Mouse (Mus musculus): Measurements from ENCODE around the gene Slc1a1. TPM values are rescaled to one million over a fixed set of nuclear protein-coding genes. Genes with fewer than 3 reads are reported as not detected.

Slc1a1 gene
- polyA plus RNA-seq, 1 experiment from 2014 or later, result 0.27 TPM

DNA sequence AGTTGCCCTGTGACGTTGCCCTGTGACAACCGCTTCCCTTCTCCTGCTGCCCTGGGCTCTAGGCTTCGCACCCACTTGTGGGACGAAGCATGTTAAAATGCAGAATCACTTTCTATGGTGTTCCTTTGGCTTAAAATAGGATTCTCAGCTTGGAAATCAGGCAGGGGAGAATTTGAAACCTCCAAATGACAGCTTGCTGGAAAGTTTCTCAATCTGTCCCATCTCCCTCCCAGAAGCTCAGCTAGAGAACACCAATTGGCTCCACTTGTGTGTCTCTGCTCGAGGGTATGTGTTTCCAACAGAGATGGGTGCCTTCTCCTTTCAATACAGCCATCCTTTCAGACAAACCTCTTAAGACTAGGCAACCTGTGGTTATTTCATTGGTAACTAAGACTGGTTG, 56.4 kb downstream of the Slc1a1 start:
- ATAC-seq (ENCODE audit: insufficient number of reproducible peaks, insufficient read depth, low FRiP score, low read depth), result no peak
- WGBS, result 74% methylated on average over 5 of the region's 5 CpGs
- H3K4me2 ChIP-seq (replicated peaks; ENCODE audit: low read depth, low read length), result no peak overlapping the region

DNA sequence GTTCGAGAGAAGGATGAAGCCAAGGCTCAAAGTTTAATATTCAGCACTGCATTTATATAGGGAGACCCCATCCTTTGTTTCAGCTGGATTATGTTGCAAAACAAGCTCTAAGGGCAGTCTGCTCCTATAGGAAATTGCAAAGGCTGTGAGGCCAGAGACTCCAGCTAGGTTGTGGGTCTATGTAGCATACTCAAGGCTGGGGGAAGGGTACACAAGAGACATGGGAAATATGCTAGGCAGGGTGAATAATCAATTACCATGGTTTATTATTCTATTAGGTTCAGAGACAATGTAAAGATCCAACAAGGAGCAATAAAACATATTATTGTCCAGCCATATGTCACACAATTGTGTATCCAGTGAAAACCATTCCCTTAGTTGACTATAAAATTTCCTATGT, 57.0 kb downstream of the Slc1a1 start:
- Histone ChIP-seq H3K27me3 (ENCODE audit: control insufficient read depth, insufficient read depth, low read length) (no peaks in the 10 kb centered on the region), H3K9ac (replicated peaks; ENCODE audit: low read depth, low read length) (no peak overlapping the region), H3K27ac (ENCODE audit: low read length) (no peak overlapping the region), H3K4me2 (replicated peaks; ENCODE audit: low read depth, low read length) (no peak overlapping the region), H3K36me3 (ENCODE audit: control insufficient read depth, insufficient read depth, low read length) (no peaks in the 10 kb centered on the region), H3K9me3 (ENCODE audit: control insufficient read depth, low read depth, low read length) (no peaks in the 10 kb centered on the region), H3K4me1 (ENCODE audit: control insufficient read depth, insufficient read depth, low read length) (no peaks in the 10 kb centered on the region), H3K4me3 (ENCODE audit: low read depth, low read length) (no peak overlapping the region)
- WGBS, result 92% methylated on average over 1 of the region's 1 CpGs
- no peak for ATAC-seq (ENCODE audit: insufficient number of reproducible peaks, insufficient read depth, low FRiP score, low read depth)

More for the DNA sequence above, 56.4 kb downstream of the Slc1a1 start:
- H3K27me3 ChIP-seq (ENCODE audit: control insufficient read depth, insufficient read depth, low read length), result no peaks in the 10 kb centered on the region
- H3K4me3 ChIP-seq (ENCODE audit: low read depth, low read length), result no peak overlapping the region
- H3K36me3 ChIP-seq (ENCODE audit: control insufficient read depth, insufficient read depth, low read length), result no peaks in the 10 kb centered on the region
- H3K4me1 ChIP-seq (ENCODE audit: control insufficient read depth, insufficient read depth, low read length), result no peaks in the 10 kb centered on the region
- no peak overlapping the region for H3K9ac ChIP-seq (replicated peaks; ENCODE audit: low read depth, low read length)
- H3K27ac ChIP-seq (ENCODE audit: low read length), result no peak overlapping the region
- no peaks in the 10 kb centered on the region for H3K9me3 ChIP-seq (ENCODE audit: control insufficient read depth, low read depth, low read length)

DNA sequence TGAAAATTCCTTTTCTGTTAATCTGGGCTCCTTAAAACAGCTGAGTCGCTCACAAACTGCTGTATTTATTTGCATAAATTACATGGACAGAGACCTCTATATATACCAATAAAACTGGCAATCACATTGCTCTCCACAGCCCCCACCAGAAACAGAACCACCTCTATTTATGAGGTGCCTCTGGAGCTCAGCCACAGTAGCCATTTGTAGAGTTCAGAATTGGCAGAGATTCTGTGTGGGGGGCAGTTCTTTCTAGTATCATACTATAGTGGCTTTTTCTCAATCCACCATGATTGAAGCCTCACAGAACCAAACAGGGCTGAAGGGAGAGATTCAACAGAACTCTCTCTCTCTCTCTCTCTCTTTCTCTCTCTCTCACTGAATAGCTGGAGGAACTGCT, 61.8 kb downstream of the Slc1a1 start:
- H3K9ac ChIP-seq (replicated peaks; ENCODE audit: low read depth, low read length), result no peak overlapping the region
- no peaks in the 10 kb centered on the region for H3K27me3 ChIP-seq (ENCODE audit: control insufficient read depth, insufficient read depth, low read length)
- H3K27ac ChIP-seq (ENCODE audit: low read length), result no peak overlapping the region
- no peak overlapping the region for H3K4me2 ChIP-seq (replicated peaks; ENCODE audit: low read depth, low read length)
- no peaks in the 10 kb centered on the region for H3K36me3 ChIP-seq (ENCODE audit: control insufficient read depth, insufficient read depth, low read length)
- H3K4me1 ChIP-seq (ENCODE audit: control insufficient read depth, insufficient read depth, low read length), result no peaks in the 10 kb centered on the region
- H3K4me3 ChIP-seq (ENCODE audit: low read depth, low read length), result no peak overlapping the region
- no peaks in the 10 kb centered on the region for H3K9me3 ChIP-seq (ENCODE audit: control insufficient read depth, low read depth, low read length)
- 89% methylated on average over 1 of the region's 1 CpGs for WGBS
- no peak for ATAC-seq (ENCODE audit: insufficient number of reproducible peaks, insufficient read depth, low FRiP score, low read depth)

DNA sequence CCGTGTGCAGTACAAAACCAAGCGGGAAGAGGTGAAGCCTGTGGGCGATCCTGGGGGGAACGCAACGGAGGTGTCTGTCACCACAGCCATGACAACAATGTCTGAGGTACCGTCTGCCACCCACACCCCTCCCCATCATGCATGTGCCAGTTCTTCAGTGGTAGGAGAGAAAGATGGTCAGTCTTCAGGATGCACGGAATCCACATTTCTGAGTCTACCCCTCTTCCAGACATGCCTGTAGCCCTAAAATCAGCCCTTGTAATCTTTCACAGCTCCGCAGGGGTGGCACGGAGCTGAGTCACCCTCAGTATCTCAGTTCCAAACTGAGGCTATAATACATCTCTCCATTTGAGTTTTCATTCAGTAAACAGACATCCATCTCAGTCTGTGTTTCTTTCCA, 62.6 kb downstream of the Slc1a1 start:
- H3K4me1 ChIP-seq (ENCODE audit: control insufficient read depth, insufficient read depth, low read length), result no peaks in the 10 kb centered on the region
- H3K9ac ChIP-seq (replicated peaks; ENCODE audit: low read depth, low read length), result no peak overlapping the region
- H3K9me3 ChIP-seq (ENCODE audit: control insufficient read depth, low read depth, low read length), result no peaks in the 10 kb centered on the region
- no peaks in the 10 kb centered on the region for H3K36me3 ChIP-seq (ENCODE audit: control insufficient read depth, insufficient read depth, low read length)
- no peak for ATAC-seq (ENCODE audit: insufficient number of reproducible peaks, insufficient read depth, low FRiP score, low read depth)
- H3K27me3 ChIP-seq (ENCODE audit: control insufficient read depth, insufficient read depth, low read length), result no peaks in the 10 kb centered on the region
- WGBS, result 78% methylated on average over 9 of the region's 9 CpGs
- no peak overlapping the region for H3K4me3 ChIP-seq (ENCODE audit: low read depth, low read length)
- no peak overlapping the region for H3K4me2 ChIP-seq (replicated peaks; ENCODE audit: low read depth, low read length)
- H3K27ac ChIP-seq (ENCODE audit: low read length), result no peak overlapping the region

DNA sequence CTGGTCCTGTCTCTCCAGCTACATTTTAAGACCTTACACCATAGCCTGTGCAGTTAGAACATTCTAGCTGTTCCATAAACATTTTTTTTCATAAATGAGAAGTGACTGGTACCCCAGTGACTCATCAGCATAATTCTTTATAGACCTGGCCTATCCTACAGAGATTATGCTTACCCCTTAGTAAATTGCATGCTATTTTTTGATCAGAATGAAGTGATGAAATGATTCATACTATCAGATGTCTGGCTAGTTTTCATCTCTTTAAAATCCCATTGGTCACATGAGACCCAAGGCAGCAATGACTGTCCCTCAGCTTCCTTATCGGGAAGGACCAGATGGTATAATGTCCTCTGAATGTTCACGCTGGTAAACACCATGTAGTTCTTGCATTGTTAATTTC, 65.9 kb downstream of the Slc1a1 start:
- H3K27me3 ChIP-seq (ENCODE audit: control insufficient read depth, insufficient read depth, low read length), result no peaks in the 10 kb centered on the region
- H3K9me3 ChIP-seq (ENCODE audit: control insufficient read depth, low read depth, low read length), result no peaks in the 10 kb centered on the region
- H3K9ac ChIP-seq (replicated peaks; ENCODE audit: low read depth, low read length), result no peak overlapping the region
- WGBS, result 90% methylated on average over 2 of the region's 2 CpGs
- no peaks in the 10 kb centered on the region for H3K4me1 ChIP-seq (ENCODE audit: control insufficient read depth, insufficient read depth, low read length)
- no peak overlapping the region for H3K27ac ChIP-seq (ENCODE audit: low read length)
- no peak for ATAC-seq (ENCODE audit: insufficient number of reproducible peaks, insufficient read depth, low FRiP score, low read depth)
- H3K4me2 ChIP-seq (replicated peaks; ENCODE audit: low read depth, low read length), result no peak overlapping the region
- no peak overlapping the region for H3K4me3 ChIP-seq (ENCODE audit: low read depth, low read length)
- H3K36me3 ChIP-seq (ENCODE audit: control insufficient read depth, insufficient read depth, low read length), result no peaks in the 10 kb centered on the region

DNA sequence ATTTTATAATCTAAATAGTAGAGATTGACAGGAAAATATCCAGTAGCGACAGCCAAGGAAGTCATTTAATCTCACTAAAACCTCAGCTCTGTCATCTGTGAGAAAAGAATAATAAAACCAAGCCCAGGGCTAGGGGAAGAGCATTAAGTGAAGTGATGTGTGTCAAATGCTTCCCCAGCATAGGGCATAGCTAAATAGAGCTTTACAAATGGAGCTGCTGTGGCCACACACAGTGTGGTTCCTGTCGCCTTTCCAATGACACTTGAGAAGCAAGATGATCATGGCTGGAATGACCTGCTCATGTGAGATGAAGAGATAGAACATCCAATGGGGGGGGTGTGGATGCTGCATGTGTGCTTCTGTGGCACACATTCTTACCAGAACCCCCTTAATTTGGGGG, 67.3 kb downstream of the Slc1a1 start:
- Histone ChIP-seq H3K9ac (replicated peaks; ENCODE audit: low read depth, low read length) (no peak overlapping the region), H3K4me2 (replicated peaks; ENCODE audit: low read depth, low read length) (no peak overlapping the region), H3K4me3 (ENCODE audit: low read depth, low read length) (no peak overlapping the region), H3K36me3 (ENCODE audit: control insufficient read depth, insufficient read depth, low read length) (no peaks in the 10 kb centered on the region), H3K27me3 (ENCODE audit: control insufficient read depth, insufficient read depth, low read length) (no peaks in the 10 kb centered on the region), H3K9me3 (ENCODE audit: control insufficient read depth, low read depth, low read length) (no peaks in the 10 kb centered on the region), H3K27ac (ENCODE audit: low read length) (no peak overlapping the region), H3K4me1 (ENCODE audit: control insufficient read depth, insufficient read depth, low read length) (no peaks in the 10 kb centered on the region)
- ATAC-seq (ENCODE audit: insufficient number of reproducible peaks, insufficient read depth, low FRiP score, low read depth), result no peak
- WGBS, result 59% methylated on average over 2 of the region's 2 CpGs

DNA sequence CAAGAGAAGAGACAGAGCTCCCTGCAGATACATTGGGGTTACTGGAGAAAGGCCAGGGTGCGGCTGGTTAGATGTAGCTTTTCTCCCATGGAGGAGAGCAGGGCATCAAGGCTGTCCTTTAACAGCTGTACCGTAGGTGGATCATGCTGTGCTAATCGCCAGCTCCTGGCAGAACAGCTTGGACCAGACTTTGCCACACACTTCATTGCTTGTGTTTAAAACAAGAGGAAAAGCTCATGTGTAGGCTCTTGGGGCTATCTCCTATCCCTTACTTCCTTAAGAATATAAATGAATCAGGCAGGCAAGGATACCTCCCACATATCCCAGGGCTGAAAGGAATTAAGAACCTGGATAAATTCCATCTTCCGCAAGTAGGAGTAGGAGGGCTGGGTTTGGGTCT, 68.0 kb downstream of the Slc1a1 start:
- Histone ChIP-seq H3K4me3 (ENCODE audit: low read depth, low read length) (no peak overlapping the region), H3K27me3 (ENCODE audit: control insufficient read depth, insufficient read depth, low read length) (no peaks in the 10 kb centered on the region), H3K9ac (replicated peaks; ENCODE audit: low read depth, low read length) (no peak overlapping the region), H3K36me3 (ENCODE audit: control insufficient read depth, insufficient read depth, low read length) (no peaks in the 10 kb centered on the region), H3K27ac (ENCODE audit: low read length) (no peak overlapping the region), H3K9me3 (ENCODE audit: control insufficient read depth, low read depth, low read length) (no peaks in the 10 kb centered on the region), H3K4me2 (replicated peaks; ENCODE audit: low read depth, low read length) (no peak overlapping the region), H3K4me1 (ENCODE audit: control insufficient read depth, insufficient read depth, low read length) (no peaks in the 10 kb centered on the region)
- 82% methylated on average over 4 of the region's 4 CpGs for WGBS
- ATAC-seq (ENCODE audit: insufficient number of reproducible peaks, insufficient read depth, low FRiP score, low read depth), result no peak

DNA sequence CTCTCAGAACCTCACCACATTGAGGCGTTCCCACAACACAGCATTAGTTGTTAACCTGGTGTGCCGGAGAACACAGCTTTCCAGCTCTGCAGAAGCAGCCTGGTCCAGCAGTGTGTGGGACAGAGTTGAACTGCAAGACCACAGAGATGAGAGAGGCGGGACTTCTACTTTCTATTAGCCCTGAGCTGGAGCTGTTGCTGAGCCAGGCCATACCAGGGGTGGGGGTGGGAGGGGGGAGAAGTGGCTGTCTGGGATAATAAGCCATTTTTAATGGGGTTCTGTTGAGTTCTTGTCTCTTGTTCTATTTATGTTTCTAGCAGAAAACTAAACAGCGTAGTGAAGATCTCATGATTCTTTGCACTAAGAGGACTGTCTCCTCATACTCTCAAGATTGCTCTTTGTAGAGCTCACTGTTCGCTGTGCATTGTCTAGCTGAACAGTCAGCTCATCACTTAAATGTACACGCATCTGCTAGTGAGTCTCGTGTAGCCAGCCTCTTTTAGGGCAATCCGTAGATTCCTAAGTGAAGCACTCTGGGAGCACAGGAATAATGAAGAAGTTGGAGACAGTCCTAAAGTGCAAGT, 68.8 kb downstream of the Slc1a1 start:
- H3K27me3 ChIP-seq (ENCODE audit: control insufficient read depth, insufficient read depth, low read length), result no peaks in the 10 kb centered on the region
- WGBS, result 65% methylated on average over 8 of the region's 8 CpGs
- ATAC-seq (ENCODE audit: insufficient number of reproducible peaks, insufficient read depth, low FRiP score, low read depth), result no peak
- H3K4me1 ChIP-seq (ENCODE audit: control insufficient read depth, insufficient read depth, low read length), result no peaks in the 10 kb centered on the region
- H3K9ac ChIP-seq (replicated peaks; ENCODE audit: low read depth, low read length), result no peak overlapping the region
- no peaks in the 10 kb centered on the region for H3K36me3 ChIP-seq (ENCODE audit: control insufficient read depth, insufficient read depth, low read length)
- H3K4me3 ChIP-seq (ENCODE audit: low read depth, low read length), result no peak overlapping the region
- H3K9me3 ChIP-seq (ENCODE audit: control insufficient read depth, low read depth, low read length), result no peaks in the 10 kb centered on the region
- no peak overlapping the region for H3K27ac ChIP-seq (ENCODE audit: low read length)
- H3K4me2 ChIP-seq (replicated peaks; ENCODE audit: low read depth, low read length), result no peak overlapping the region

DNA sequence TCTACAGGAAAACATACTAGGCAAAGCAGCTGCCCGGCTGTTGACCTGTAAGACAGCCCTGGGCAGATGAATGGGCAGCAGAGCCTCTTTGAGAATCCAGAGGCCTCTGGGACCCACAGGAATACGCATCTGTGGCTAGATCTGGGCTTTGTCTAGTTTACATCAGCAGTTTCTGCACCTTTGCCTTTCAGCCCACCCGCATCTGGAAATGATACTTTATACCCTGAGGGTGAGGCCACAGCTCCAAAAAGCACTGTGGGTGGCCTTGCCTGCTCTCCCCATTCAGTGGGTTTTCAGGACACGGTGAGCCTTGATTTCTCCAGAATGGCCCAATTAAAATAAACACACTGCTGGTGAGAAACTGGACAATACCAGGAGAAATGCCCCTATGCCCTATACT, 73.3 kb downstream of the Slc1a1 start:
- Histone ChIP-seq H3K4me2 (replicated peaks; ENCODE audit: low read depth, low read length) (no peak overlapping the region), H3K36me3 (ENCODE audit: control insufficient read depth, insufficient read depth, low read length) (no peaks in the 10 kb centered on the region), H3K27ac (ENCODE audit: low read length) (no peak overlapping the region), H3K4me3 (ENCODE audit: low read depth, low read length) (no peak overlapping the region), H3K27me3 (ENCODE audit: control insufficient read depth, insufficient read depth, low read length) (no peaks in the 10 kb centered on the region), H3K9me3 (ENCODE audit: control insufficient read depth, low read depth, low read length) (no peaks in the 10 kb centered on the region), H3K4me1 (ENCODE audit: control insufficient read depth, insufficient read depth, low read length) (no peaks in the 10 kb centered on the region), H3K9ac (replicated peaks; ENCODE audit: low read depth, low read length) (no peak overlapping the region)
- WGBS, result 37% methylated on average over 4 of the region's 4 CpGs
- ATAC-seq (ENCODE audit: insufficient number of reproducible peaks, insufficient read depth, low FRiP score, low read depth), result no peak
